Mouse (Mus musculus): ENCODE measurements around the gene Unc13d. TPM values are rescaled to one million over a fixed set of nuclear protein-coding genes. Genes with fewer than 3 reads are reported as not detected.

Unc13d gene
- polyA plus RNA-seq, 1 experiment from 2014 or later: 3.7 TPM

GRCm38 (mm10) chr11:116078221-116078620 is 460 bp upstream of the Unc13d start:
- 10% methylated on average over 16 of the region's 16 CpGs for WGBS
- H3K27me3 ChIP-seq (ENCODE audit: control insufficient read depth, insufficient read depth, low read length): no peaks in the 10 kb centered on the region
- no peak overlapping the region for H3K4me3 ChIP-seq (ENCODE audit: low read depth, low read length)
- peaks cover 9% of the 10 kb centered on the region for H3K4me1 ChIP-seq (ENCODE audit: control insufficient read depth, insufficient read depth, low read length)
- H3K36me3 ChIP-seq (ENCODE audit: control insufficient read depth, insufficient read depth, low read length): peaks cover 39% of the 10 kb centered on the region
- H3K4me2 ChIP-seq (replicated peaks; ENCODE audit: low read depth, low read length): peak overlapping the region; percentile 44
- peak overlapping the region; percentile 82; the same call in 1 of the 2 replicates for H3K27ac ChIP-seq (ENCODE audit: low read length)
- no peaks in the 10 kb centered on the region for H3K9me3 ChIP-seq (ENCODE audit: control insufficient read depth, low read depth, low read length)
- peak; percentile 24 for ATAC-seq (ENCODE audit: insufficient number of reproducible peaks, insufficient read depth, low FRiP score, low read depth)
- H3K9ac ChIP-seq (replicated peaks; ENCODE audit: low read depth, low read length): 0 out of 2 replicates have a peak overlapping the region, but pooled peaks have one; percentile 18

GRCm38 (mm10) chr11:116076836-116077235 is 925 bp downstream of the Unc13d start:
- Histone ChIP-seq H3K27me3 (ENCODE audit: control insufficient read depth, insufficient read depth, low read length) (no peaks in the 10 kb centered on the region), H3K36me3 (ENCODE audit: control insufficient read depth, insufficient read depth, low read length) (peaks cover 29% of the 10 kb centered on the region), H3K9me3 (ENCODE audit: control insufficient read depth, low read depth, low read length) (no peaks in the 10 kb centered on the region), H3K27ac (ENCODE audit: low read length) (no peak overlapping the region), H3K9ac (replicated peaks; ENCODE audit: low read depth, low read length) (no peak overlapping the region), H3K4me2 (replicated peaks; ENCODE audit: low read depth, low read length) (peak overlapping the region; percentile 44; the same call in 1 of the 2 replicates), H3K4me1 (ENCODE audit: control insufficient read depth, insufficient read depth, low read length) (peaks cover 9% of the 10 kb centered on the region), H3K4me3 (ENCODE audit: low read depth, low read length) (no peak overlapping the region)
- 76% methylated on average over 7 of the region's 7 CpGs for WGBS
- no peak for ATAC-seq (ENCODE audit: insufficient number of reproducible peaks, insufficient read depth, low FRiP score, low read depth)

GRCm38 (mm10) chr11:116076266-116076540 is 1.6 kb downstream of the Unc13d start:
- peaks cover 9% of the 10 kb centered on the region for H3K4me1 ChIP-seq (ENCODE audit: control insufficient read depth, insufficient read depth, low read length)
- peaks cover 23% of the 10 kb centered on the region for H3K36me3 ChIP-seq (ENCODE audit: control insufficient read depth, insufficient read depth, low read length)
- no peak overlapping the region for H3K9ac ChIP-seq (replicated peaks; ENCODE audit: low read depth, low read length)
- 59% methylated on average over 7 of the region's 7 CpGs for WGBS
- H3K27me3 ChIP-seq (ENCODE audit: control insufficient read depth, insufficient read depth, low read length): no peaks in the 10 kb centered on the region
- H3K27ac ChIP-seq (ENCODE audit: low read length): no peak overlapping the region
- no peak; the same call in 1 of the 2 replicates for ATAC-seq (ENCODE audit: insufficient number of reproducible peaks, insufficient read depth, low FRiP score, low read depth)
- no peak overlapping the region for H3K4me3 ChIP-seq (ENCODE audit: low read depth, low read length)
- H3K4me2 ChIP-seq (replicated peaks; ENCODE audit: low read depth, low read length): no peak overlapping the region
- no peaks in the 10 kb centered on the region for H3K9me3 ChIP-seq (ENCODE audit: control insufficient read depth, low read depth, low read length)

GRCm38 (mm10) chr11:116075539-116076265 is 2.1 kb downstream of the Unc13d start:
- H3K9ac ChIP-seq (replicated peaks; ENCODE audit: low read depth, low read length): no peak overlapping the region
- H3K27me3 ChIP-seq (ENCODE audit: control insufficient read depth, insufficient read depth, low read length): no peaks in the 10 kb centered on the region
- no peaks in the 10 kb centered on the region for H3K9me3 ChIP-seq (ENCODE audit: control insufficient read depth, low read depth, low read length)
- ATAC-seq (ENCODE audit: insufficient number of reproducible peaks, insufficient read depth, low FRiP score, low read depth): no peak
- WGBS: 59% methylated on average over 20 of the region's 20 CpGs
- H3K36me3 ChIP-seq (ENCODE audit: control insufficient read depth, insufficient read depth, low read length): peaks cover 19% of the 10 kb centered on the region
- no peak overlapping the region for H3K4me2 ChIP-seq (replicated peaks; ENCODE audit: low read depth, low read length)
- peaks cover 9% of the 10 kb centered on the region for H3K4me1 ChIP-seq (ENCODE audit: control insufficient read depth, insufficient read depth, low read length)
- H3K4me3 ChIP-seq (ENCODE audit: low read depth, low read length): no peak overlapping the region
- no peak overlapping the region for H3K27ac ChIP-seq (ENCODE audit: low read length)

GRCm38 (mm10) chr11:116074436-116074991 is 3.2 kb downstream of the Unc13d start:
- peaks cover 9% of the 10 kb centered on the region for H3K4me1 ChIP-seq (ENCODE audit: control insufficient read depth, insufficient read depth, low read length)
- ATAC-seq (ENCODE audit: insufficient number of reproducible peaks, insufficient read depth, low FRiP score, low read depth): no peak
- WGBS: 54% methylated on average over 7 of the region's 7 CpGs
- no peaks in the 10 kb centered on the region for H3K27me3 ChIP-seq (ENCODE audit: control insufficient read depth, insufficient read depth, low read length)
- no peak overlapping the region for H3K9ac ChIP-seq (replicated peaks; ENCODE audit: low read depth, low read length)
- H3K9me3 ChIP-seq (ENCODE audit: control insufficient read depth, low read depth, low read length): no peaks in the 10 kb centered on the region
- H3K36me3 ChIP-seq (ENCODE audit: control insufficient read depth, insufficient read depth, low read length): peaks cover 7% of the 10 kb centered on the region
- no peak overlapping the region for H3K27ac ChIP-seq (ENCODE audit: low read length)
- H3K4me2 ChIP-seq (replicated peaks; ENCODE audit: low read depth, low read length): no peak overlapping the region
- H3K4me3 ChIP-seq (ENCODE audit: low read depth, low read length): no peak overlapping the region

GRCm38 (mm10) chr11:116072608-116073007 is 5.2 kb downstream of the Unc13d start:
- Histone ChIP-seq H3K4me3 (ENCODE audit: low read depth, low read length) (no peak overlapping the region), H3K27me3 (ENCODE audit: control insufficient read depth, insufficient read depth, low read length) (no peaks in the 10 kb centered on the region), H3K9me3 (ENCODE audit: control insufficient read depth, low read depth, low read length) (no peaks in the 10 kb centered on the region), H3K9ac (replicated peaks; ENCODE audit: low read depth, low read length) (no peak overlapping the region), H3K36me3 (ENCODE audit: control insufficient read depth, insufficient read depth, low read length) (no peaks in the 10 kb centered on the region), H3K4me1 (ENCODE audit: control insufficient read depth, insufficient read depth, low read length) (no peaks in the 10 kb centered on the region), H3K27ac (ENCODE audit: low read length) (no peak overlapping the region), H3K4me2 (replicated peaks; ENCODE audit: low read depth, low read length) (no peak overlapping the region)
- no peak for ATAC-seq (ENCODE audit: insufficient number of reproducible peaks, insufficient read depth, low FRiP score, low read depth)
- WGBS: 74% methylated on average over 3 of the region's 3 CpGs

- Histone ChIP-seq H3K4me2 (replicated peaks; ENCODE audit: low read depth, low read length) (no peak overlapping the region), H3K9ac (replicated peaks; ENCODE audit: low read depth, low read length) (no peak overlapping the region), H3K27me3 (ENCODE audit: control insufficient read depth, insufficient read depth, low read length) (no peaks in the 10 kb centered on the region), H3K9me3 (ENCODE audit: control insufficient read depth, low read depth, low read length) (no peaks in the 10 kb centered on the region), H3K4me1 (ENCODE audit: control insufficient read depth, insufficient read depth, low read length) (no peaks in the 10 kb centered on the region), H3K36me3 (ENCODE audit: control insufficient read depth, insufficient read depth, low read length) (no peaks in the 10 kb centered on the region), H3K27ac (ENCODE audit: low read length) (no peak overlapping the region), H3K4me3 (ENCODE audit: low read depth, low read length) (no peak overlapping the region)
- WGBS: 68% methylated on average over 5 of the region's 5 CpGs
- ATAC-seq (ENCODE audit: insufficient number of reproducible peaks, insufficient read depth, low FRiP score, low read depth): no peak
Observed at GRCm38 (mm10) chr11:116071510-116071909, 6.3 kb downstream of the Unc13d start.

GRCm38 (mm10) chr11:116065345-116065744 is 12.4 kb downstream of the Unc13d start:
- H3K9ac ChIP-seq (replicated peaks; ENCODE audit: low read depth, low read length): no peak overlapping the region
- no peak overlapping the region for H3K4me3 ChIP-seq (ENCODE audit: low read depth, low read length)
- no peak overlapping the region for H3K27ac ChIP-seq (ENCODE audit: low read length)
- H3K4me2 ChIP-seq (replicated peaks; ENCODE audit: low read depth, low read length): no peak overlapping the region
- 86% methylated on average over 12 of the region's 12 CpGs for WGBS
- no peaks in the 10 kb centered on the region for H3K4me1 ChIP-seq (ENCODE audit: control insufficient read depth, insufficient read depth, low read length)
- H3K36me3 ChIP-seq (ENCODE audit: control insufficient read depth, insufficient read depth, low read length): peaks cover 9% of the 10 kb centered on the region
- ATAC-seq (ENCODE audit: insufficient number of reproducible peaks, insufficient read depth, low FRiP score, low read depth): no peak
- H3K27me3 ChIP-seq (ENCODE audit: control insufficient read depth, insufficient read depth, low read length): no peaks in the 10 kb centered on the region
- no peaks in the 10 kb centered on the region for H3K9me3 ChIP-seq (ENCODE audit: control insufficient read depth, low read depth, low read length)
